Mouse (Mus musculus): ENCODE data around the gene Gm3033. TPM values are rescaled to one million over a fixed set of nuclear protein-coding genes. Genes with fewer than 3 reads are reported as not detected.

Gm3033 gene
- total RNA-seq (2023) = not detected

GRCm38 (mm10) chr14:3845945-3846344 is at the start of gene Gm3033:
Gm3033 (plus strand) TSS chr14:3846245.

GRCm38 (mm10) chr14:3809774-3810173 is 36.3 kb upstream of the Gm3033 start, which contains the start of gene Gm3002:
Gm3002 (plus strand) TSS chr14:3810074.

DNA sequence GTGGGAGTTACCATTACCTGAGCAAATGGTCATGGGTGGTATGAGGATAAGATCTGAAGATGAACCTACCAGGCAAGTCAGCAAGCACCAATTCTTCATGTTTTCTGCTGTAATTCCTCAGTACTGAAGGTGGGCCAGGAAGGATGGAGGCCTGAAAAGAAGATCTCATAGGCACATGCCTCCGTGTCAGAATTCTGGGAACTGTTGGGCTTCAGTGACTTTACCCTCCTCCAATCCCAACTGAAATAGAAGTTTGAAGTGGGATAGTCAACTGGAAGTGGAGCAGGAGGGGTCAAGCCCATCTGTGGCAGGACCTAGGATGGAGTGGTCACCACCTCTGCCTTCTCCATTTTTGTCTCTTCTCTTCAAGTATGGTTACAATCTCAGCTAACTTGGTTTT is 37.8 kb downstream of the Gm3033 start, which contains the start of gene Gm2916:
Gene Gm2916, plus strand, starts transcription at position 301 of the 400 bp plus-strand sequence.

Other genes with a start within 250 kb of the Gm3033 start
- not detected for gene Gm3012, start 211.7 kb upstream of the Gm3033 start, total RNA-seq (2023)
- not detected for gene Gm3020, start 194.2 kb upstream of the Gm3033 start, total RNA-seq (2023)
- gene Gm3043, start 157.5 kb upstream of the Gm3033 start, total RNA-seq (2023) = not detected
- not detected for gene Gm3002, start 36.2 kb upstream of the Gm3033 start, total RNA-seq (2023)
- gene Gm2916, start 37.9 kb downstream of the Gm3033 start, total RNA-seq (2023) = not detected
- not detected for gene Gm3029, start 85.5 kb downstream of the Gm3033 start, total RNA-seq (2023)
- not detected for gene Gm3095, start 117.3 kb downstream of the Gm3033 start, total RNA-seq (2023)
- gene Gm3099, start 152.1 kb downstream of the Gm3033 start, total RNA-seq (2023) = not detected
- gene Gm5796, start 177.7 kb downstream of the Gm3033 start, total RNA-seq (2023) = not detected
- not detected for gene Gm3115, start 237.9 kb downstream of the Gm3033 start, total RNA-seq (2023)

Measured in neutrophil, adult 59 days (primary cell).